Mouse (Mus musculus) C2C12 (cell line): ENCODE measurements around the gene Clec10a.

ENCODE experiments used
- CEBPB ChIP-seq: IDR thresholded peaks from one replicate; pipeline ENCODE4 v1.6.1; 2011; ENCODE audit warnings: low read depth, mild to moderate bottlenecking, control low read depth, moderate library complexity
- CTCF ChIP-seq: IDR thresholded peaks from one replicate; pipeline ENCODE4 v1.5.1; 2011; ENCODE audit not compliant: control insufficient read depth, insufficient read depth, insufficient read length
- FOSL1 ChIP-seq: IDR thresholded peaks from one replicate; pipeline ENCODE4 v1.8.0; 2011; ENCODE audit warnings: mild to moderate bottlenecking, low read length; ENCODE audit not compliant: poor library complexity, insufficient read depth, severe bottlenecking
- MAX ChIP-seq: IDR thresholded peaks from one replicate; pipeline ENCODE4 v1.6.1; 2011; ENCODE audit warnings: mild to moderate bottlenecking, control low read depth
- MYOD1 ChIP-seq: IDR thresholded peaks from one replicate; pipeline ENCODE4 v1.6.1; 2011; ENCODE audit warnings: low read depth; ENCODE audit not compliant: control insufficient read depth, insufficient read length
- MYOG ChIP-seq: IDR thresholded peaks from one replicate; pipeline ENCODE4 v1.6.1; 2011; ENCODE audit not compliant: control insufficient read depth, insufficient read length; ENCODE audit errors: extremely low read depth
- USF1 ChIP-seq: IDR thresholded peaks from one replicate; pipeline ENCODE4 v1.6.1; 2011; ENCODE audit warnings: low read depth, mild to moderate bottlenecking, control low read depth, moderate library complexity

- TF ChIP-seq CTCF (no peak), MAX (no peak), MYOD1 (no peak), FOSL1 (no peak), USF1 (no peak), MYOG (no peak), CEBPB (no peak)
Measured at GRCm38 (mm10) chr11:70214856-70215209, 58.8 kb downstream of the Clec10a start.
